Mouse (Mus musculus) frontal cortex, postnatal 36 days (tissue): ENCODE data around the gene Litaf.
"Not testable (repeated sequence)": the region's sequence is repeated elsewhere in the genome, so short reads cannot be mapped to it uniquely, and the experiment has no call there.

Experiments
- DNase-seq, 2 experiments: peaks; one replicate each; pipeline ENCODE4 v3.0.0; 2022; ENCODE audit warnings: low spot score in 2 of 2

The Litaf gene

DNA sequence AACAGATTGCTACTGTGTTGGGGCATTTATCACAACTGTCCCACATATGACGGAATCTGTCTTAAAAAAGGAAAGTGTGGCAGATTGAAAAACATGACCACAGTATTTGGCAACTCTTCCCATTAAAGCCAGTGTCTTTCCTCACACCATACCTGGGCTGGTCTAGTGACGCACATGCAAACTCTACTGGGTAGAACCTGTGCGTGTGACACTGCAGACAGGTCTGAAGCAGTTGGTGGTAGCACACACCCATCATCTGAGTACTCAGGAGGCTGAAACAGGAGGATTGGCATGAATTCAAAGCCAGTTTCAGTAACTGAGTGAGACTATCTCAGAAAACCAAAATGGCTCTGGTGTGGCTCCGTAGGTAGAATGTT lies 43.9 kb downstream of the Litaf start:
- no peak for DNase-seq

DNA sequence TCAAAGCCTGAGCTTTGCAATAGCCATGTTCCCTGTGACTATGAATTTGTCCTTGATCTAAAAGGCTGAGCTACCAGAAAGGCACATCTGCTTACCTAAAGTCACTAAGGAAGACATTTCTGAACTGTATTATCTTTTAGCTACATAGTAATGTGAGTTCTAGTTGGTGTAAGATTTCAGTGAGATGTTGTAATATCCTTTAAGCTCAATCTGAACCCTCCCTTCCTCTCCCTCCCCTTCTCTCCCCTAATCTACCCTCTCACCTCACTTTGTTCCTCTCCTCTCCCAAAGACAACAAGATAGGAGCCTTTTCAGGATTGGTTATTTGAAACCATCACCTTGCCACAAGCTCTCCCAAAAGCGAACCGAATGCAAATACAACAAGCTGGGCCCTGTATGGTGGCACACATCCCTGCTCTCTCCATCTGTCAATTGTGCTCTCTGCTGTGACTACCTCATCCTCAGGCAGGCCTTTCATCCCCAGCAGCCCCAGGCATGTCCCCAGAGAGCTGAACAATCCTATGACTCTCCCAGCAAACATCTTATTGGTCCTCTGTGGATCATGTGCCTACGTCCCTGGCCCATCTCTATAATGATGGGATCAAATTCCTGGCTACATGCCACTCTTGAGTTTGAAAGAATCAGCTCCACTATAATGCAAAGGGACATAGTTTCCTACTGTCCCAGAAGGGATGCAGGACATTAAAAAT lies 44.4 kb downstream of the Litaf start:
- DNase-seq = no peak

DNA sequence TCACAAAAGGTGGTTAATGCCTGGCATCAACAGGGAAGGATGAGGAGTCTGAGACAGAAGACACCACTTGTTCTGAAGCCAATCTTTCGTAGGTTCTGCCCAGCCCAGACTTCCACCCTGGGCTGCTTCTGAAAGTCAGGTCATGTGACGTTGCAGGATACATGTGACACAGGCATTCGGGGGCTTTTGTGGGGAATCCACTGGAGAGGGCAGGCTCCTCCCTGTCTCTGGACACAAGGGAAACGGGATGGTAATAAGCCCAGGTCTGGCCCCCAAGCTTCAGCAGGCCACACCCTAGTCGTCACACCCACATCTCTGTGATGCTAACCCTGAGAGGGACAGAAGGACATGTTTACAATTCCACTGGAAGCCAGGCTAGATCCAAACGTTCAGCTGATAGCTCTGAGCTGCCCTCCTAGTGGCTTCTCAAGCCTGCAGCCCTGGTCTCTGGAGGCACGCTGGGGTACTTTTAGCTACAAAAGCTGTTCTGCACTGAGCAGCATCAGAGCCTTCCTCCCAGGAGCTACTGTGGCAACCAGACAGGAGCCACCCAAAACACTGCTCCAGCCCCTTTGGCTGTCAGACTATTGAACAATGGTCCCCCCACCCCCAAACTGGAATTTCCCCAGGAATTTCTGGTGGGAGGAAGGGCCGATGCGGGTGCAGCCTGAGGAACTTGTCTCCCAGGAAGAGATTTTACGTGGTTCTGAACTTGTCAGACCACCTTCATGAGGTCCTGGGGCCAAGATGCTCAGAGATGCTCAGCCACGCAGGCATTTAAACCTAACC lies 48.0 kb downstream of the Litaf start:
- no peak for DNase-seq

DNA sequence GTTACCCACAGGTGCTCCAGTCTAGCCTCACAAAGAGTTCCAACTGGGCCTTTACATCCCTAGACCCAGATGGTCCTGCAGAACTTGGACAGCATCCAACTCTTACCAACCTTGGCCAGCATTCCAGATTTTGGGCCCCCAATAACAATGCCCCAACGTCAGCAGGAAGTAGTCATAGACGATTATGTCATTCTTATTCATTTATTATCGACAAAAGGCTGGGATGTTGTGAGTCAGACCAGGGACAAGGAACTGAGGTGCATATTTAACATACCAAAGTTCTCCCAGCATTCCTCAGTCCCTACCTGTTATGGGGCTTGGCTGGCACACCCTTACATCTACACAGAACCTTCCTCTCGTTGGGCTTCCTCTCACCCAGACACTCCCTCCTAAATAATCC lies 49.6 kb downstream of the Litaf start:
- DNase-seq = no peak

DNA sequence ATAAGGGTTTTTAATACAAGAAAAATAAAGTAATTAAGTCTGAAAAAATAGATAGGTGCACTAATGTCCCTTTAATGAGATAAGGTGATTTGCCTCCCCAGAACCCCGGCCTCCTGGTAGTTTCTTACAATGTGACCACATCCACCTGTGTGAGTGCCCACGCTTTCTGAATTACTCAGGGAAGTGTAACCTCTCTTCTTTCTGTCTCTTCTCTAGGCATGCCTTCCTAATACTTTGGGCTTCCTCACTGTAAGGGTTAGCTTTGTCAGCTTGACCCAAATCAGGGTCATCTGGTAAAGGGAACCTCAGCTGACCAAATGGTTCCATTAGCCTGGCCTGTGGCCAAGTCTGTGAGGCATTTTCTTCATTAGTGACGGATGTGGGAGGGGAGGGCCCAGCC lies 51.5 kb downstream of the Litaf start:
- DNase-seq = no peak

DNA sequence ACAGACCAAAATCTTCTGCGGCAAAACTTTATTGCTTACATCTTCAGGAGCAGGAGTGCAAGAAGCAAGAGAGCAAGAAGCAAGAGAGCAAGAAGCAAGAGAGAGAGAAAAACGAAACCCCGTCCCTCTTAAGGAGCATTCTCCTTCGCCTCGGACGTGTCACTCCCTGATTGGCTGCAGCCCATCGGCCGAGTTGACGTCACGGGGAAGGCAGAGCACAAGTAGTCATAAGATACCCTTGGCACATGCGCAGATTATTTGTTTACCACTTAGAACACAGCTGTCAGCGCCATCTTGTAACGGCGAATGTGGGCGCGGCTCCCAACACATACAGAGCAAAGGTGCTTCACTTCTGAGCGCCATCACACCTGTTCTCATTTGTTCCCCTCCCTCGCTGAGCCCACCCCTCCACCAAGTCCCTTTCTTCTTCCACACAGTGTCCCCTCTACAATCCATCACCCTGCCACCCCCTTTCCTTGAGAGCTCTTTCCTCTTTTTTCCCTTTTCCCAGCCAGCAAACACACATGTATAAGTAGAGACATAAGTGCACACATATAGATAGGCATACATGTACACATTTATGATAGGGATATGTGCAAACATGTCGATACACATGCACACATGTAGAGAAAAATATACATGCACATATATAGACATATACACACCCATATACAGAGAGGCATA lies 52.4 kb downstream of the Litaf start:
- not testable (repeated sequence) for DNase-seq

DNA sequence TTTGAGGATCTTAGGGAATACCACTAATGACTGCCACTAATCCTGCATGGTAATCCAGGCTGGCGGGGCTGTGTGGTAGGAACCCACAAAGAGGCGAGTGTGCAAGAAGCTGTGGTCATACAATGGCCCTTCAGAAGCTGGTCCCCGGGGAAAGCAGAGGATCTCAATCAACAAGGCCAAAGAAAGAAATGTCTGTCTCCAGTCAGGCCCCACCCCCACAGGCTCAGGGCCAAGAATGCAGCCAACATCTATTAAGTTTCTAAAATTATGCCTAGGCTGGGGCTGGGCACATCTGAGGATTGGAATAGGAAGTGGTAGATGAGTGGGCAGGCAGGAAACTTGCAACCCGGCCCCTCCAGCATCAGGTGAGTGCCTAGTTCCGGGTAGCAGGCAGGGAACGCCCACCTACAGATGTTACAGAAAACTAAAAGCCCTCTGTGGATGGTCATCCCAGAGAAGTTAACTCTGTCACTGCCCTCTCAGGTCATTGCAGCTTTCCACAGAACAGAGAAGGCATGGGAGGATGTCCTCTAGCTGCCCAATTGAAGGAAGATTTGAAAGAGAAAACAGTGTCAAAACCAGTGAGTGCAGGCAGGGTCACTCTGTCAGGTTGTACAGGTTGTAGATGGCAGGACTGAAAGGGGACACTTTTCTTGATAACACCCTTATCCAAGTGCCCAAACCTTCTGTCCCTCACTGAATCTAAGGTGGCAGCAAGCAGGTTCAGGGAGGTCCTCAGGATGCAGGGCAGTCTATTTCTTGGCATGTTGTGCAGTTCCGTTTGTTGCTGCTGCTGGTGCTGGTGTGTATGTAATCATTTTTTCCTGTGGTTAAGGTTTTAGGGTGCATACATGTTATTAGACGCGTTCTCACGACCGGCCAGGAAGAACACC lies 53.1 kb downstream of the Litaf start:
- DNase-seq = peak; percentile 42 to 59

DNA sequence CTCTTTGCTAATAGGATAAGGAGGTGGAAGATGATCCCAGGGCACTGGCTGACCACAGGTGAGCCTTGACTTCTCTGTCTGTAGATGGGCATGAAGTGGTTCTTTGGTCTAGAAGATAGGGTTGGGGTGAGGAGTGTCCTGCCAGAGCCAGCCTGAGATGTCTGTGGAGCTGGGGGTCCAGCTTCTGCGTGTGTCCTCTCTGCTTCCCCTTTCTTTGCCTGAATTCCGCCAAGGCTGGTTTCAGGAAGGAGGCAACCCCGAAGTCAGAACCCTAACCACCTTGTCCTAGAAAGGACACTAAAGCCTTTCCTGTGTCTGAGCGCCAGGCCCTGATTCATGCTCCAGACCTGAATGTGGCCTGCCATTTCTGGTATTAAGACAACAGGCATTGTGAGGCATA lies 54.0 kb downstream of the Litaf start:
- DNase-seq = no peak

DNA sequence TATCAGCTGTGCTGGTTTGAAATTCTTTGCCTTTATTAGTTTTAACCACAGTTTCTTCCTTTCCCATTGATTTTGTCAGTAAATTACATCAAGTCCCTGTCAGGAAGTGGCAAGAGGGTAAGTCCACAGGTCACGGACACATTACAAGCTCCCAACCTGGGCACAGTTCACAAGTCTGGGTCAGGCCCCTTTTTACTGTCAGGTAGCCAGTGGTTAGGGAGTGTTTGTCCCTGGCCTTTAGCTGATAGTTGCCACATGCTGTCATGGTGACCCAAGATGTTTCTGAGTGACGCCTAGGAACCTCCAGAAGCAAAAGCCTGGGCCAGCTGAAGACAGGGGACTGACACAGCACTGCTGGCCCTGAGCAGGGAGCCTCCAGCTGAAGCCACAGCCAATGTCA lies 54.8 kb downstream of the Litaf start:
- no peak for DNase-seq

DNA sequence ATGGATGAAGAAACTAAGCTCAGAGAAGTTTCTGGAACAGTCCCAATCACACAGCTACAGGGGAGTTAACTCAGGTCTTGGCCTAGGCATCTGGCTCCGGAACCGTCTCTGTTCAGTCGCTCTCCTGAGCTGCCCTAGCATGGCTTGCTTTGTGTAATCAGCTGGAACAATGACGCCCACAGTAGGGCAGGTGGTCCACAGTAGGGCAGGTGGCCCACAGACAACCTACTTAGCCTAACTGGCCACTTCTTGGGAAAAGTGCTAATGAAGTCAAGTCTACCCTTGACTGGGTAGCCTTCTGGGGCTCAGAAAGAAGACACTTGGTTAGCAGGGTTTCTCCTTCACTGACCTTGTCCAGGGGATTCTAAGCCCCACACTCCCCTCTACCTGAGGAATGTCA lies 55.7 kb downstream of the Litaf start:
- DNase-seq = no peak

DNA sequence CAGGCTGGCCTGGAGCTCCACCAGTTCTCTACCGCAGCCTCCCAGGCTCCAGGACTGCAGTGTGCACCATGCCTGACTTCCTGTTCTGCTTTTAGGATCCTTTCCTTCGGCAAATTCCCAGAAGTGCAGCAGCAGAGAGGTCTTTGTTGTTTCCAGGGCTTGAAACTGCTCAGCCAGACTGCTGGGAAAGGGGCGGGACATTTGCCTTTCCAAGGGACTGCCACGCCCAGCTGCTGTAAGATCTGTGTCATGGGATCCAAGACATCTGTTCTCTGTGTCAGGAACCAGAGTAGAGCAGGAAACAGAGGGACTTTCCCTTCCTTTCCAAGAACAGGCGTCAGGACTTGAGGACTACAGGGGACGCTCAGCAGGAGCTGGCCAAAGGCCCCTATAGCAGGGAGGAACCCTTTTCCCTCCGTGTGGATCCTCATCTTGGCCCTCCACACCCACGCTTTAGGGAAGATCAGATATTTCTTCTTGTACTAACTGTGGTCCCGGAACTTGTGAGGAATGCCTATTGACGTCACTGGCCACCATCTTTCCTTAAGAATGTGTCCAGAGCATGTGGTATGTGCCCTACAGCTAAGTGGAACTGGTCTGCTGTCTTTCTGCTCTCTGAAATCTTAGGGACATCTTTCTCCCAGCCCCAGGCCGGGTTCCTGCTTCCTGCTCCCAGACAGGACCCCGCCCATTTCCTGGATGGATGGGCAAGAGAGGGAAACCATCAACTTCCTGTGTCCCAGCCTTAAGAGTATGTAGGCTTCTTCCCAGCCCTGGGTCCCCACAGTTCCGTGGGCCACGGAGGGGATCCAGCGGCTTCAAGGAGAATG lies 57.6 kb downstream of the Litaf start:
- no peak for DNase-seq

DNA sequence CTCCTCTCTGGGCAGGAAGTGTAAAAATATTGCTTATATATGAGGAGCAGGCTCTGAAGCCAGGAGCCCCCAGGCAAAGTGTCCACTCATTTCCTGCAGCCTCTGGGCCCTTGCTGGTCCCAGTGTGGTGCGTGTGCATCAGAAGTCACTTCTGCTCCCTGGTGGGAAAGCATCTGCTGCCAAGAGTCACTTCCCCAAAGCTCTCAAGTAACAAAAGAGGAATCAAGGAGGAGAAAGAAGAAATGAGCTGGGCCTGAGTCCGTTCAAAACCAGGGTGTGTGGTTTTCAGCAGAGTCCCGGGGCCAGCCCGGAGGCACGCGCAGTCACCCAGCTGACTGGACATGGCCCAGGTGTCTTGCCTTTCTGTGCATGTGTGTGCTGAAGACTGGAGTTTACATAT lies 59.9 kb downstream of the Litaf start:
- DNase-seq = no peak

DNA sequence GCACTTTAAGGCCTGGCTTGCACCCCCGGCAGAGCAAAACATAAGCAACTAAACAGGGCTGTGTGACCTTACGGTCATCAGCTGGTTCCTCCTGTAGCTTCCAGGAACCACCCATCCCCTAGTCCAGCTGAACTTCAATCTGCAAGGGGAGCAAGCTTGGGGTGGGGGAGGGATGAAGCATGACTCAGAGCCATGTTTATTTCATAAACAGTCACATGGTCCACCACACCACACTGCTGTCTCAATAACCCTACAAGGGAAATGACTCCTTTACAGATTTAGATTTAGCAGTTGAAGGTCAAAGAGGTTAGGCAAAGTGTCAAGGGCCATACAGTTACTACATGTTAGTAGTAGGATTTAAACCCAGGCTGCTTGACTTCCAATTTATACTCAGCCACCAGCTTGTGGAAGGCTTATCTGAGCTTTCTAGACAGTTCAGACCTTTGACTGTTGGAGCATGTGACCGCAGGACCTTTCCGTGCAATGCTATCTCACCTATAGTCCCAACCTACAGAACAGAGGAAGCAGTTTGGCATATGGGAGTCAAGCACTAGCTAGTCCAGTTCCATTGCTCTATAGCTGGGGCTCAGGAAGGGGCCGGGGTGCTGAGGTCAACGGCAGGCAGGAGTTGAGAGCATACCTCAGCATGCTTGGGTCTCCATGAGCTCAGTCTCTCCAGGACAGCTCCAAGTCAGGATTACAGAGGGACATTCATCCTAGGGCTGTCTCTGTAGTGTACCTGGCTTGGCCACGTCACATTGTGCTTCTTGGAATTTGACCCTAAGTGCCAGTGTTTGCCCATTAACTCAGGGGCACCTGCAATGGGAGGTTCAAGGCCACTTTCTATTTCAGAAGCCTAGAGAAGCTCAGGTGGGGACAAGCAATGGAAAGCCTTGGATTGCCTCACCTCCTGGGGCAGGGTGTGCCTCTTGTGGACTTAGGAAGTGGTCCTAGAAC lies 64.0 kb downstream of the Litaf start:
- DNase-seq = no peak

DNA sequence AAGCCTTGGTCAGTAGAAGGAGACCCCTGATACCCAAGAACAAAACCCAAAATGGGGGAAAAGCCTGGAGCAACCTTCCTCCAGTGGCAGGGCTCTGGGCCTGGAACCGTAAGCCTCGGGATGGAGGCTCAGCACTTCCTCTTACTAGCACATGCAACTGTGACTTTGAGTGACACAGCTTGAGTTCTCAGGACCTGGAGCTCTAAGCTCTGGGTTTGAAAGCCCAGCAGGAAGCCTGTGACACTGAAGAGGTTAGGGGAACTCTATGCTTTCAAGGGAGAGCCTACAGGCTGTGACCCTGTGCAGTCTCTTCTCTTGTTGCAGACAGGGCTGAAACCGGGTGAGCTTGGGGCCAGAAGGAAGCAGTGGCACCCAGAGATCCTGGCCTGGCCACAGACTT lies 66.1 kb downstream of the Litaf start:
- DNase-seq = no peak

DNA sequence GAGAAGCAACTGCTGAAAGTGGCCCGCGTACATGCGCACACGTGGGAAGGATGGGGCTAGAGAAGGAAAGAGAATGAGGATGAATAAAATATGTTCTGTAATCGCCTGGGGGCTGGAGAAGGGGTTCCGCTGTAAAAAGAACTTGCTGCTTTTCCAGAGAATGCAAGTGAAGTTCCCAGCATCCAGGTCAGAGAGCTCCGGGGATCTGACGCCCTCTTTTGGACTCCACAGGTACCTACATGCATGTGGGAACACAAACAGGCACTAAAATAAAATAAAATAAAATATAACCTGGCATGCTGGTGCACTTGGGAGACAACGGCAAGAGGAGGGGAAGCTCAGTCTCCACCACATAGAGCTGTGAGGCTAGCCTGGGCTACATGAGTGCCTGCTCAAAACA lies 67.7 kb downstream of the Litaf start:
- DNase-seq = no peak

DNA sequence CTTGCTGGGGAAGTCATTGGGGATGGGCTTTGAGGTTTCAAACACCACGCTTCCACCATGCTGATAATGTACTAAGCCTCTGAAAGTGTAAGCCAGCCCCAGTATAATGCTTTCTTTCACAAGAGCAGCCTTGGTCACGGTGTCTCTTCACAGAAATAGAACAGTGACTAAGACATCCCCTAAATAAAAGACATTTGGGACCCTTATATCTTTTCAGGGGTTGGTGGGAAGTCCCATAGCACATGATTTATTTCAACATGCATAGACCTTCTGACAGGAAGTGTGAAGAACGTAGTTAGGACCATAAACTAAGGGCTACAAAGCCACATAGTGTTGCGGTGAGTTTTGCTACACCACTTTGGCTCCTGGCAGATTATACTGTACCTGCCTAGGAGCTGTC lies 69.4 kb downstream of the Litaf start:
- DNase-seq = no peak

DNA sequence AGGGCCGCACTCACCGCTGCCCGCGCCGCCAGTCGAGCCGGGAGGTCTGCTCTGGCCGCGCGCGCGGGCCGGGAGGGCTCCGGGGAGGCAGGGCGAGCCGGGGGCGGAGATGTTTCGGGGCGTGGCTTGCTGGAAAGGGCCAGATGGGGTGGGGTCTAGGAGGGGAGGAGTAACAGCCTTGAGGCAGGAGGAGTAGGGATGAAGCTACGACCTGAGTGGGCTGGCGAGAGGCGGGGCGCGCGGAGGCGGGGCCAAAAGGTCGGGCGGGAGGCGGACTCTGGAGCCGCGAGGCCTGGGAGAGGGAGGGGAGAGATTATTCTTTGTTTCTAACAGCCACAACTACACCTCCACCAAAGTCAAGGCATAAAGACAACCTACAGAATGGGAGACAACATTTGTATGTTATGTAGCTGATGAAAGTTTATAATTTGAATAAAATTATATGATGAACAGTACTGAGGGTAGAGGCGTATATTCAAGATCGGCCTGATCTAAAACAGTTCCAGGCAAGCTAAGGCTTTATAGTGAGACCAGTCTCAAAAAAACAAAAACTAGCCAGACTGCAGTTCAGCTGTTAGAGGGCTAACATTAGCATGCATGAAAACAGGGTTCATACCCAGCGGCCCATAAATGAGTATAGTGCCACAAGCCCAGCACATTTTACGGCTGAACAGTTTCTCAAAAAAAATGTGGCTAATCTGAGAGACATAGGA lies 72.8 kb downstream of the Litaf start:
- DNase-seq = peak; percentile 53 to 64

DNA sequence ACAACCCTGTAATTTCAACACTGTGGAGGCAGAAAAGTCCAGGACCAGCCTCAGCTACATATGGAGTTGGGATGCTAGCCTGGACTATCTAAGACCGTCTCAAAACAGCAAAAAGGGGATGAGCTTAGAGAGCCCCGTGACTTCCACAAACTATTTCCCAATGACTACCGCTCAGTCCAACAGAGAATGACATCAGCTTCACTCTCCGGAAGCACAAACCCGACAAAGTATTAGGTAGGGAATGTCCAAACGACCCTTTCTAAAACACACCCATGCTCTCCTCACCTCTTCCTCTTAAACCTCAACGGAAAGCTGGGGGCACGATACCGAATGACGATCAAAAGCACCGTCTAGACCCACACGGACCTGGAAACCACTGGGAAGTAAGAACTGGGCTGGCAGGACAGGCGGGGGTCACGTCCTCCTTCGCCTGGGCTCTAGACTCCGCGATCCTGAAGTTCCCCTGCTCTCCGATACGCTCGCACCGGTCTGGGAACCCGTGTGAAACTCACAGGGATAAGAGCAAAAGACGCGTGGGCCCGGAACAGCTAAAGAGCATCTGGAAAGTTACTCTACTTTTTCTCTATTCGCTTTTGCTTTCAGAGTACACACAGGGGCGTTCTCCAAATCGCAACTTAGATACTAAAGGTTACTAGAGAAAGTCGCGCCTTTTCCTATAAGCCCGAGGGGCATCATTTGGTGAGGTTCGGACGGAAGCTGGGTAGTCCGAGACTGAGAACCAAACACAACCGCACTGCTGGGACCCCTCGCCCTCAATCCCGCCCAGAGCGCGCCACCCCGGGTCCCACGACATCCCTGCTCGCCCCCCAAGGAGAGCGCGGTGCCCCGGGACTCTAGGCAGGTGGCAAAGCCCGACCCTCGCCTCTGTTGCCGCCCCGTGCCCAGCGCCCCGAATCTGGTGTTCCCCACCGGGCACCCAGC lies 73.6 kb downstream of the Litaf start:
- peak in 1 of 2 experiments; percentile 29 for DNase-seq
